ENCODE assay signal across 10 mouse cellular contexts in the genomic region with DNA sequence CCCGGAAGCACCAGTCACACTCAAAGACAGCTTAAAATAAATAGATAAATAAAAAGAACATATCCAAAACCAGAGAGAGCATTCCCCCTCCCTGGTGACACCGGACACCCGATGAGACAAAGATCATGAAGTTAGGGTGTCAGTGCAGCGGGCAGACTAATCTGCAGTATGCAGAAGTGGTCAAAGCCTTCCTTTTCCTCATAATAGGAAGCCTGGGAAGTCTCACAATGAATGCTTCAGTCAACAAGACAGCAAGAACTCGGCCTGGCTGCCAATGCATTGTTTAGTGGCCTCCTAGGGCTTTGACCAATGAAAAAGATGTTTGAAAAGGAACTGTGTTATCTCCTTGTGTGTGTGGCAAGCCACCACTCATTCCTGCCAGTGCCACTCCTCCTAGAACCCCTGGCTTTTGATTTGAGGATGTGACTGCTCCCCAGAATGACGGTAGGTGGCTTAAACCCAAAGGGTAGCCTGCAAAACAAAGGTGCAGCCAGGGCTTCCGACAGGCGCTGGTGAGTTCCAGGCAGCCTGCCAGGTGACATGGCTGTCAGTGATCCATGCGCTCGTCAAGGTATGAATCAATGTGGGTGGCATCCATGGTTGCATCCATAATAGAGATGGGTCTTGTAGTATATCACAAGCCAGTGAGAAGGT. TPM values are rescaled to one million over a fixed set of nuclear protein-coding genes. Genes with fewer than 3 reads are reported as not detected.
A peak's percentile ranks its signal among the peaks of the same experiment; 100 is the strongest.
DNase-seq lines count a peak whose midpoint lies in the region; ATAC-seq and TF ChIP-seq lines count a peak whose summit lies in the region.
"Had no signal": no experiment of that assay in that cellular context is flagged by ENCODE, and none has a peak within 500 bp of the region (broad histone marks: within the 10 kb centered on the region; RNA-seq: fewer than 3 reads in every experiment).

No protein-coding gene starts in this region.

- no peaks in the 10 kb centered on the region for H3K36me3 ChIP-seq in forebrain, embryonic 13.5 days (ENCODE audit: poor library complexity, severe bottlenecking)
- H3K36me3 ChIP-seq: forebrain, embryonic 12.5 days; stomach, embryonic 15.5 days had no signal

- no peak for TF ChIP-seq CTCF in layer of hippocampus, adult 2 months (conservative IDR thresholded peaks at IDR 0.05)

- intact Hi-C loops in heart, postnatal 10 days (cut with DNase I): no loop called here

- no peak overlapping the region for H3K4me3 ChIP-seq in layer of hippocampus, adult 2 months
- no peak overlapping the region for H3K4me3 ChIP-seq in forebrain, embryonic 13.5 days
- H3K4me3 ChIP-seq: forebrain, embryonic 12.5 days; stomach, embryonic 15.5 days had no signal

- peak; percentile 16 for DNase-seq in adrenal gland, postnatal 14 days
- DNase-seq in adrenal gland, adult 18-20 months (ENCODE audit: low spot score in 2 of 2): no peak
- DNase-seq in ovary, adult 18-20 months (ENCODE audit: low spot score): peak; percentile 6
- DNase-seq in ovary, postnatal 10 days (ENCODE audit: low spot score): no peak
- DNase-seq in heart, postnatal 10 days: peak; percentile 23 to 40
- DNase-seq in lung, postnatal 14 days: peak; percentile 32
- no peak for DNase-seq in layer of hippocampus, adult 2 months (ENCODE audit: low spot score in 2 of 2)

- WGBS in forebrain, embryonic 13.5 days: 28% methylated on average over 10 of the region's 10 CpGs

- ATAC-seq in forebrain, embryonic 13.5 days: no peak

- H3K27ac ChIP-seq in layer of hippocampus, adult 2 months: no peak overlapping the region
- no peak overlapping the region for H3K27ac ChIP-seq in forebrain, embryonic 13.5 days
- H3K27ac ChIP-seq: forebrain, embryonic 12.5 days; stomach, embryonic 15.5 days had no signal

- 0 out of 2 replicates have a peak, but pooled peaks cover 3% of the 10 kb centered on the region for H3K27me3 ChIP-seq in forebrain, embryonic 13.5 days
- H3K27me3 ChIP-seq: stomach, embryonic 15.5 days had no signal

- no peak overlapping the region for H3K4me2 ChIP-seq in forebrain, embryonic 13.5 days
- H3K4me2 ChIP-seq: forebrain, embryonic 12.5 days; stomach, embryonic 15.5 days had no signal

- no peak overlapping the region for H3K9ac ChIP-seq in forebrain, embryonic 13.5 days
- H3K9ac ChIP-seq: forebrain, embryonic 12.5 days; stomach, embryonic 15.5 days had no signal

- H3K9me3 ChIP-seq in forebrain, embryonic 13.5 days (replicated peaks): no peaks in the 10 kb centered on the region
- H3K9me3 ChIP-seq: forebrain, embryonic 12.5 days; stomach, embryonic 15.5 days had no signal

- no peaks in the 10 kb centered on the region for H3K4me1 ChIP-seq in forebrain, embryonic 13.5 days

RNA-seq across cellular contexts. Expression of a gene that starts 58.1 kb away (rescaled TPM):
- 31.9 and 32.7 TPM in 2 replicates for total RNA-seq in adrenal gland, postnatal 14 days (2021)
- total RNA-seq in adrenal gland, adult 18-20 months (2021): 10 to 100 TPM; 37.1 to 45.5 TPM
- 1 to 10 TPM; 2.7 to 3.3 TPM for total RNA-seq in heart, postnatal 10 days (2021)
- 100 to 1,000 TPM; 237 to 250 TPM for total RNA-seq in layer of hippocampus, adult 2 months (2021)
- polyA plus RNA-seq in forebrain, embryonic 13.5 days (2015; fragmentation: Nextera tagmentation; extraction: Ambion mirVana): 140 TPM in 2 replicates

Comparison
In these comparisons a context has a peak if more than half of its experiments do, and no peak if none do; other contexts are left out.
1. DNase-seq: peak in adrenal gland, postnatal 14 days (single experiment), ovary, adult 18-20 months (single experiment), heart, postnatal 10 days (2 of 2) and lung, postnatal 14 days (single experiment); none in adrenal gland, adult 18-20 months (0 of 2), ovary, postnatal 10 days (single experiment) and layer of hippocampus, adult 2 months (0 of 2).